Comparison of ENCODE assay signal across 8 mouse cellular contexts in the genomic region with DNA sequence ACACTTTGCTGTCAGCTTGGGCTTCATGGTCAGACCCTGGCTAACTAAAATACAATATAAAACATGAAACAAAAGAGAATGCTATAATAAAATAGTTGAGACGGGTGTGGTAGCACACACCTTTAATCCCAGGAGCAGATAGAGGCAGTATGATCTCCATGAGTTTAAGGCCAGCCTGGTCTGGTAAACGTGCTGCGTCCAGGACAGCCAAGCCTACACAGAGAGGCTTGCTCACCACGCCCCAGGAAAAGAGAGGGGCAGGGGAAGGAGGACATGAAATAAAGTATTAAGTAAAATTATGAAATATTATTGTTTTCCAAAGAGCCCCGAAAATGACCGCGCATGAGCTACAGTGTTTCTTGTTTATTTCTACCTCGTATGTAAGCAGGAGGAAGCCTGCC. TPM values are rescaled to one million over a fixed set of nuclear protein-coding genes. Genes with fewer than 3 reads are reported as not detected.
DNase-seq lines count a peak whose midpoint lies in the region; ATAC-seq and TF ChIP-seq lines count a peak whose summit lies in the region.

No protein-coding gene starts in this region.

- ATAC-seq in megakaryocyte, adult 5-6 weeks (ENCODE audit: poor library complexity, severe bottlenecking): no peak
- peak; percentile 41 for ATAC-seq in erythroid progenitor cell, adult 5-6 weeks (replicated peaks; ENCODE audit: low FRiP score, poor library complexity, severe bottlenecking)
- no peak for ATAC-seq in limb, embryonic 14.5 days (ENCODE audit: low FRiP score, low read depth)

- peak; percentile 14; the same call in 1 of the 2 replicates for TF ChIP-seq CTCF in small intestine, adult 2 months (IDR thresholded peaks at IDR 0.05; ENCODE audit: extremely low read depth, insufficient read length, insufficient replicate concordance, low read depth, low read length)

- intact Hi-C loops in left cerebral cortex, postnatal 25 days (cut with DNase I): no loop called here

- peak overlapping the region; percentile 96 for H3K4me3 ChIP-seq in megakaryocyte, embryonic 14.5 days (replicated peaks)
- H3K4me3 ChIP-seq in limb, embryonic 14.5 days (replicated peaks; ENCODE audit: low read length): peak overlapping the region; percentile 81
- H3K4me3 ChIP-seq in small intestine, adult 2 months (ENCODE audit: low read depth, low read length): peak overlapping the region; percentile 95

- TF ChIP-seq POLR2A in limb, embryonic 14.5 days (IDR thresholded peaks at IDR 0.05; ENCODE audit: borderline replicate concordance, extremely low read depth, insufficient read depth, insufficient read length): no peak
- no peak for TF ChIP-seq POLR2A in small intestine, adult 2 months (IDR thresholded peaks at IDR 0.05; ENCODE audit: low read depth, low read length)

- H3K4me1 ChIP-seq in megakaryocyte, embryonic 14.5 days: peaks cover 62% of the 10 kb centered on the region
- peaks cover 12% of the 10 kb centered on the region for H3K4me1 ChIP-seq in limb, embryonic 14.5 days (ENCODE audit: control insufficient read depth, insufficient read depth, low read length)
- peaks cover 17% of the 10 kb centered on the region for H3K4me1 ChIP-seq in small intestine, adult 2 months (ENCODE audit: control insufficient read depth, insufficient read depth, insufficient read length, low read length)

- peak overlapping the region; percentile 97 for H3K9ac ChIP-seq in limb, embryonic 14.5 days (ENCODE audit: low read depth, low read length, severe bottlenecking)

- H3K27ac ChIP-seq in limb, embryonic 14.5 days (replicated peaks; ENCODE audit: low read depth, low read length): 0 out of 2 replicates have a peak overlapping the region, but pooled peaks have one; percentile 19
- peak overlapping the region; percentile 58 for H3K27ac ChIP-seq in small intestine, adult 2 months (ENCODE audit: insufficient read depth, low read depth, low read length)

- no peaks in the 10 kb centered on the region for H3K9me3 ChIP-seq in megakaryocyte, embryonic 14.5 days
- no peaks in the 10 kb centered on the region for H3K9me3 ChIP-seq in limb, embryonic 14.5 days (ENCODE audit: control insufficient read depth, low read length)

- 1% methylated on average over 8 of the region's 8 CpGs for WGBS in limb, embryonic 14.5 days
- WGBS in small intestine, adult 2 months: 1% methylated on average over 8 of the region's 8 CpGs

- H3K36me3 ChIP-seq in megakaryocyte, embryonic 14.5 days (replicated peaks; ENCODE audit: low read length): peaks cover 29% of the 10 kb centered on the region
- H3K36me3 ChIP-seq in limb, embryonic 14.5 days (ENCODE audit: control insufficient read depth, insufficient read depth, low read length): peaks cover 30% of the 10 kb centered on the region
- H3K36me3 ChIP-seq in small intestine, adult 2 months (ENCODE audit: control insufficient read depth, insufficient read depth, low read length): peaks cover 20% of the 10 kb centered on the region

- no peaks in the 10 kb centered on the region for H3K27me3 ChIP-seq in megakaryocyte, embryonic 14.5 days (replicated peaks)
- no peaks in the 10 kb centered on the region for H3K27me3 ChIP-seq in limb, embryonic 14.5 days (ENCODE audit: control insufficient read depth, insufficient read depth, low read length)
- H3K27me3 ChIP-seq in small intestine, adult 2 months (ENCODE audit: control insufficient read depth, insufficient read depth, low read length): no peaks in the 10 kb centered on the region

- no peak for DNase-seq in limb, embryonic 14.5 days (ENCODE audit: low spot score)
- DNase-seq in left cerebral cortex, postnatal 25 days (ENCODE audit: low spot score in 2 of 2): no peak
- no peak for DNase-seq in B cell, adult 2 months
- DNase-seq in urinary bladder, adult 18-20 months (ENCODE audit: low spot score in 2 of 2): no peak

- H3K4me2 ChIP-seq in limb, embryonic 14.5 days (replicated peaks; ENCODE audit: low read depth, low read length, severe bottlenecking): peak overlapping the region; percentile 84

RNA-seq across cellular contexts. Expression of a gene that starts 0.4 kb away (rescaled TPM):
- 3,667 and 5,102 TPM in 2 replicates for polyA plus RNA-seq in megakaryocyte, embryonic 14.5 days (2012; ENCODE audit: insufficient read depth, low replicate concordance)
- 75.1 and 75.3 TPM in 2 replicates for total RNA-seq in megakaryocyte, adult 5-6 weeks (2015)
- 146 and 166 TPM in 2 replicates for total RNA-seq in megakaryocyte, adult 5-6 weeks (2017)
- 28.9 and 45.8 TPM in 2 replicates for total RNA-seq in erythroid progenitor cell, adult 5-6 weeks (2015; ENCODE audit: low replicate concordance)
- 74.7 and 94.6 TPM in 2 replicates for total RNA-seq in erythroid progenitor cell, adult 5-6 weeks (2017; ENCODE audit: low replicate concordance)
- 363 and 431 TPM in 2 replicates for polyA plus RNA-seq in limb, embryonic 14.5 days (2012; rRNA removed)
- 219 and 248 TPM in 2 replicates for polyA plus RNA-seq in limb, embryonic 14.5 days (2014; fragmentation: Nextera tagmentation; extraction: Ambion mirVana)
- 300 and 623 TPM in 2 replicates for polyA plus RNA-seq in small intestine, adult 2 months (2012; rRNA removed)
- 100 to 1,000 TPM; 403 TPM for total RNA-seq in left cerebral cortex, postnatal 25 days (2021)

RNA-seq across cellular contexts. Expression of a gene that starts 0.6 kb away (rescaled TPM):
- polyA plus RNA-seq in megakaryocyte, embryonic 14.5 days (2012; ENCODE audit: insufficient read depth, low replicate concordance): 33.5 and 40.2 TPM in 2 replicates
- total RNA-seq in megakaryocyte, adult 5-6 weeks (2015): 88.7 and 114 TPM in 2 replicates
- total RNA-seq in megakaryocyte, adult 5-6 weeks (2017): 71.4 and 80.6 TPM in 2 replicates
- 27.8 and 34.4 TPM in 2 replicates for total RNA-seq in erythroid progenitor cell, adult 5-6 weeks (2015; ENCODE audit: low replicate concordance)
- total RNA-seq in erythroid progenitor cell, adult 5-6 weeks (2017; ENCODE audit: low replicate concordance): 11.8 and 14.4 TPM in 2 replicates
- 52.5 and 61.0 TPM in 2 replicates for polyA plus RNA-seq in limb, embryonic 14.5 days (2012; rRNA removed)
- polyA plus RNA-seq in limb, embryonic 14.5 days (2014; fragmentation: Nextera tagmentation; extraction: Ambion mirVana): 60.3 and 61.7 TPM in 2 replicates
- polyA plus RNA-seq in small intestine, adult 2 months (2012; rRNA removed): 34.3 and 64.4 TPM in 2 replicates
- 10 to 100 TPM; 43.1 to 47.7 TPM for total RNA-seq in left cerebral cortex, postnatal 25 days (2021)

RNA-seq across cellular contexts. Expression of a gene that starts 12.1 kb away (rescaled TPM):
- polyA plus RNA-seq in megakaryocyte, embryonic 14.5 days (2012; ENCODE audit: insufficient read depth, low replicate concordance): 58.8 and 65.3 TPM in 2 replicates
- 9.3 and 12.5 TPM in 2 replicates for total RNA-seq in megakaryocyte, adult 5-6 weeks (2015)
- total RNA-seq in megakaryocyte, adult 5-6 weeks (2017): 11.1 and 11.9 TPM in 2 replicates
- total RNA-seq in erythroid progenitor cell, adult 5-6 weeks (2015; ENCODE audit: low replicate concordance): 10.5 and 22.3 TPM in 2 replicates
- total RNA-seq in erythroid progenitor cell, adult 5-6 weeks (2017; ENCODE audit: low replicate concordance): 2.8 and 15.5 TPM in 2 replicates
- polyA plus RNA-seq in limb, embryonic 14.5 days (2012; rRNA removed): 30.3 and 35.3 TPM in 2 replicates
- polyA plus RNA-seq in limb, embryonic 14.5 days (2014; fragmentation: Nextera tagmentation; extraction: Ambion mirVana): 20.2 and 22.4 TPM in 2 replicates
- 20.5 and 45.6 TPM in 2 replicates for polyA plus RNA-seq in small intestine, adult 2 months (2012; rRNA removed)
- total RNA-seq in left cerebral cortex, postnatal 25 days (2021): 10 to 100 TPM; 15.1 to 17.7 TPM

RNA-seq across cellular contexts. Expression of a gene that starts 16.5 kb away (rescaled TPM):
- polyA plus RNA-seq in megakaryocyte, embryonic 14.5 days (2012; ENCODE audit: insufficient read depth, low replicate concordance): 499 and 989 TPM in 2 replicates
- total RNA-seq in megakaryocyte, adult 5-6 weeks (2015): 2,237 and 2,370 TPM in 2 replicates
- 4,162 and 4,635 TPM in 2 replicates for total RNA-seq in megakaryocyte, adult 5-6 weeks (2017)
- 1,194 and 1,251 TPM in 2 replicates for total RNA-seq in erythroid progenitor cell, adult 5-6 weeks (2015; ENCODE audit: low replicate concordance)
- total RNA-seq in erythroid progenitor cell, adult 5-6 weeks (2017; ENCODE audit: low replicate concordance): 418 and 1,480 TPM in 2 replicates
- polyA plus RNA-seq in limb, embryonic 14.5 days (2012; rRNA removed): 1,215 and 1,844 TPM in 2 replicates
- 1,031 and 1,113 TPM in 2 replicates for polyA plus RNA-seq in limb, embryonic 14.5 days (2014; fragmentation: Nextera tagmentation; extraction: Ambion mirVana)
- polyA plus RNA-seq in small intestine, adult 2 months (2012; rRNA removed): 606 and 770 TPM in 2 replicates
- 100 to 1,000 TPM; 886 to 927 TPM for total RNA-seq in left cerebral cortex, postnatal 25 days (2021)

RNA-seq across cellular contexts. Expression of a gene that starts 20.6 kb away (rescaled TPM):
- 135 and 319 TPM in 2 replicates for polyA plus RNA-seq in megakaryocyte, embryonic 14.5 days (2012; ENCODE audit: insufficient read depth, low replicate concordance)
- total RNA-seq in megakaryocyte, adult 5-6 weeks (2015): 40.4 and 47.5 TPM in 2 replicates
- total RNA-seq in megakaryocyte, adult 5-6 weeks (2017): 37.3 and 43.7 TPM in 2 replicates
- 22.3 TPM in 1 of 2 replicates, not detected in the other for total RNA-seq in erythroid progenitor cell, adult 5-6 weeks (2015; ENCODE audit: low replicate concordance)
- total RNA-seq in erythroid progenitor cell, adult 5-6 weeks (2017; ENCODE audit: low replicate concordance): 17.8 and 19.6 TPM in 2 replicates
- polyA plus RNA-seq in limb, embryonic 14.5 days (2012; rRNA removed): 154 and 175 TPM in 2 replicates
- 152 and 156 TPM in 2 replicates for polyA plus RNA-seq in limb, embryonic 14.5 days (2014; fragmentation: Nextera tagmentation; extraction: Ambion mirVana)
- polyA plus RNA-seq in small intestine, adult 2 months (2012; rRNA removed): 137 and 244 TPM in 2 replicates
- total RNA-seq in left cerebral cortex, postnatal 25 days (2021): 100 to 1,000 TPM; 104 TPM
